Mouse (Mus musculus): ENCODE results near the gene 4930433I11Rik.
A peak's percentile ranks its signal among the peaks of the same experiment; 100 is the strongest.
"Not testable (repeated sequence)": the region's sequence is repeated elsewhere in the genome, so short reads cannot be mapped to it uniquely, and the experiment has no call there.

Gene 4930433I11Rik

GRCm38 (mm10) chr7:40987243-40987642 is at the start of gene 4930433I11Rik:
TSS of gene 4930433I11Rik (plus strand) at chr7:40987543.
- no peak for DNase-seq (ENCODE audit: low spot score in 2 of 2)

GRCm38 (mm10) chr7:40939371-40939770 is 48.0 kb upstream of the 4930433I11Rik start:
- DNase-seq (ENCODE audit: low spot score in 2 of 2) = peak; percentile 22 to 54

DNA sequence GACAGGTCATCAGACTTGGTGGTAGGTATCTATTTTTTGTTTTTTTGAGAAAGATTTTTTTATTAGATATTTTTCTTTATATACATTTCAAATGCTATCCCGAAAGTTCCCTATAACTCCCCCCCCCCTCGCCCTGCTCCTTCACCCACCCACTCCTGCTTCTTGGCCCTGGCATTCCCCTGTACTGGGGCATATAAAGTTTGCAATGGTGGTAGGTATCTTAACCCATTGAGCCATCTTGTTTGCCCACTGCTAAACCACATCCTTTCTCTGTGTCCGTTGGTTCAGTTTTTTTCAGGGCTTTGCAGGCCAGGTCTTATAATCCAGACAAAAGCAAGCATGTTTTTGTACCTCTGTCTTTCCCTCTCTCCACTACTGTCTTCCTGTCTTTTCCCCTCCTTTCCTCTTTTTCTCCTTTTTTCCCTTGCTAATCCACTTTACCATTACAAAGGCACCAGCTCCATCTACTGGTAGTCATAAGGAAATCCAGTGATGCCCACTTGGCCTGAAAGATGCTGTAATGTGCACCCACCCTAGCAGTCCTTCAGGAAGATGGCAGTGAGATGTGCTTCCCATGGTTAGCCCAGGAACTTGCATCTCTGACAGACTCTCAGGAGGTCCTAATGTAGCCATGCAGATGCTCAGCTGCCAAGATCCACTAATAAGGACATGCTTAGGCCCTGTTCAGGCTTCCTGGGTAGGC is 45.0 kb upstream of the 4930433I11Rik start:
- DNase-seq (ENCODE audit: low spot score in 2 of 2) = peak; percentile 27 to 40

DNA sequence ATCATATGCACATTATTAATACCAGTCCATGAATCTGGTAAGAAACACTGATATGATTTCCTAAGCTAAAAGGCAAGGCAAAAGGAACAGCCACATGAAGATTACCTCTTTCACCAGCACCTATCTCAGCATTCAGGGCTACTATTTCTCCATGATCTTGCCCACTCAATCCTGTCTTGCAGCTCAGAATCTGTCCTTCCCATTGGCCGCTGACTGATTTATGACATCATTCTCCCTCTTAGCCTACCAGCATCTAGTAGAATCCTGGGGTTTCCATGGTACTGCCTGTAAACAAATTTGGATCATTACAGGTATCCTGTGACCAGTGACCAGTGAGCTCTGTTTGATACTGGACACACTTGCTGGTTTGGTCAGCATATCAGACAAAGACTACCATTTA is 45.1 kb downstream of the 4930433I11Rik start, which contains the start of gene Gm4884:
Gene Gm4884, plus strand, starts transcription at position 301 of the 400 bp plus-strand sequence.
- DNase-seq (ENCODE audit: low spot score in 2 of 2) = not testable (repeated sequence)

DNA sequence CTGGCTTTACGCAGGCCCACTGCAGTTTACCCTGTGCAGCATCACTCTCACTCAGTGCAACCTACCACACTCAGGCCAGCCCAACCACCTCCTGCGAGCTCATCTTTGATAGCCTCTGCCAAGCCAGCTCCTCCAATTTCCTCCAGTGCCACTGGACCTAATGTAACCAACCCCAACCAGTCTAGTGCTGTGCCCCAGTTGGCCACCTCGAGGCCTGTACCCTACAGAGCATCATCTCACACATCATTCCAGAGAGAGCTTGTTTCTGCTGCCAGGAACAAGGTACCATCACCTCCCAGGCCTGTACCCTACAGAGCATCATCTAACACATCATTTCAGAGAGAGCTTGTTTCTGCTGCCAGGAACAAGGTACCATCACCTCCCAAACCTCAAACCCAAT is 56.7 kb downstream of the 4930433I11Rik start:
- DNase-seq (ENCODE audit: low spot score in 2 of 2) = not testable (repeated sequence)

Measured in right cerebral cortex, adult 2 months (tissue).